Mouse (Mus musculus) intestine, postnatal 0 days (tissue): ENCODE results near the gene Usp21. TPM values are rescaled to one million over a fixed set of nuclear protein-coding genes. Genes with fewer than 3 reads are reported as not detected.
"Not testable (repeated sequence)": the region's sequence is repeated elsewhere in the genome, so short reads cannot be mapped to it uniquely, and the experiment has no call there.

Source experiments
- ATAC-seq: fragments of 200-750 bp; cut with Nextera tagmentation; 2 replicates; pipeline ENCODE4 v1.8.0; 2017; ENCODE audit warnings: mild to moderate bottlenecking, moderate TSS enrichment, moderate library complexity
- H3K27ac ChIP-seq: fragments of 300-500 bp; sonication (generic); 2 replicates; pipeline ENCODE4 v1.5.1; 2014; ENCODE audit warnings: mild to moderate bottlenecking, low read depth, low read length, moderate library complexity
- H3K27me3 ChIP-seq: fragments of 300-500 bp; sonication (generic); replicated peaks from 2 replicates; pipeline ENCODE4 v1.6.1; 2014; ENCODE audit warnings: low read length, mixed read lengths; ENCODE audit not compliant: control insufficient read depth, insufficient read depth
- H3K36me3 ChIP-seq: fragments of 300-500 bp; sonication (generic); 2 replicates; pipeline ENCODE4 v1.6.1; 2014; ENCODE audit warnings: mild to moderate bottlenecking, moderate library complexity; ENCODE audit not compliant: control insufficient read depth, insufficient read depth
- H3K4me1 ChIP-seq: fragments of 300-500 bp; sonication (generic); replicated peaks from 2 replicates; pipeline ENCODE4 v1.6.1; 2014; ENCODE audit warnings: antibody characterized with exemption, low read length, mixed read lengths; ENCODE audit not compliant: control insufficient read depth, insufficient read depth
- H3K4me2 ChIP-seq: fragments of 300-500 bp; sonication (generic); replicated peaks from 2 replicates; pipeline ENCODE4 v1.6.1; 2014; ENCODE audit warnings: low read depth, mild to moderate bottlenecking, moderate library complexity
- H3K4me3 ChIP-seq: fragments of 300-500 bp; sonication (generic); 2 replicates; pipeline ENCODE4 v1.5.1; 2014; ENCODE audit warnings: low read depth, low read length
- H3K9ac ChIP-seq: fragments of 300-500 bp; sonication (generic); 2 replicates; pipeline ENCODE4 v1.6.1; 2014; ENCODE audit warnings: mild to moderate bottlenecking, low read depth, low read length
- H3K9me3 ChIP-seq: fragments of 300-500 bp; sonication (generic); 2 replicates; pipeline ENCODE4 v1.6.1; 2016; ENCODE audit warnings: mixed run types; ENCODE audit not compliant: control insufficient read depth
- CTCF ChIP-seq: sonication (generic); IDR thresholded peaks from 2 replicates; pipeline ENCODE4 v1.5.1; 2016; ENCODE audit warnings: low read depth, mild to moderate bottlenecking, control low read depth, antibody characterized with exemption, moderate library complexity
- WGBS: fragments of 180-500 bp; shearing (Covaris S2); extraction: QIAGEN DNeasy Blood & Tissue Kit; methylation state at CpG from one replicate; pipeline ENCODE4 v1.1.7; 2014; 5-methylcytosine and 5-hydroxymethylcytosine counted together
- polyA plus RNA-seq: library from polyadenylated mRNA; unstranded; fragments of >200 nt; fragmentation: Nextera tagmentation; extraction: Ambion mirVana; gene quantifications from 2 replicates; pipeline ENCODE4 v1.2.1, GENCODE M21; 2015

Gene Usp21
- polyA plus RNA-seq, 1 experiment from 2014 or later, result 20.4 TPM

GRCm38 (mm10) chr1:171325571-171325970 is 37.8 kb upstream of the Usp21 start:
- WGBS, result 63% methylated on average over 2 of the region's 2 CpGs
- Histone ChIP-seq H3K4me2 (no peak overlapping the region), H3K4me3 (no peak overlapping the region), H3K27ac (no peak overlapping the region), H3K9me3 (no peaks in the 10 kb centered on the region), H3K9ac (no peak overlapping the region), H3K36me3 (no peaks in the 10 kb centered on the region), H3K4me1 (0 out of 2 replicates have a peak, but pooled peaks cover 5% of the 10 kb centered on the region), H3K27me3 (no peaks in the 10 kb centered on the region)
- no peak for ATAC-seq
- TF ChIP-seq CTCF, result no peak

DNA sequence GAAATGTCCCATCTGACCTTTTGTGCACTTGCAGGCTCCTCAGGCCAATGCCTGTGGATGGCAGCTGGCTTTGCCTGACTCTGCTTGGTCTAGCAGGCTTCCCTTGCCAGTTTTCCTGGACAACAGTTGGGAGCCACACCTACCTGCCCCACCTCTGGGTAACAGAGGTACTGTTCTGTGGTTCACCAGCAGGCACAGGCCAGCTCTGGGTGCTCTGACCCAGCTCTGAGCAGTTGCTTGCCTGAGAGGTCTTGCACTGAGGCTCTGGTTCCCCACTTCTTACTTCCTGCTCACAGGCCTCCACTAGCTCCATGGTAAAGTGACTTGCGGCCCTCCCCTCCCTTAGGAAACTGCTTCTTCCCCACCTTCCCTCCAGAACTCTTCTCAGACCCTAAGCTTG is 34.2 kb upstream of the Usp21 start:
- H3K27ac ChIP-seq, result no peak overlapping the region
- no peaks in the 10 kb centered on the region for H3K9me3 ChIP-seq
- no peaks in the 10 kb centered on the region for H3K36me3 ChIP-seq
- TF ChIP-seq CTCF, result no peak
- H3K4me1 ChIP-seq, result no peaks in the 10 kb centered on the region
- no peak overlapping the region for H3K4me3 ChIP-seq
- H3K4me2 ChIP-seq, result no peak overlapping the region
- no peak overlapping the region for H3K9ac ChIP-seq
- WGBS, result 75% methylated on average over 1 of the region's 1 CpGs
- no peaks in the 10 kb centered on the region for H3K27me3 ChIP-seq
- ATAC-seq, result peak; percentile 44

- no peaks in the 10 kb centered on the region for H3K9me3 ChIP-seq
- H3K4me1 ChIP-seq, result no peaks in the 10 kb centered on the region
- no peaks in the 10 kb centered on the region for H3K36me3 ChIP-seq
- no peaks in the 10 kb centered on the region for H3K27me3 ChIP-seq
- H3K4me2 ChIP-seq, result no peak overlapping the region
- peak; percentile 77 for TF ChIP-seq CTCF
- H3K9ac ChIP-seq, result no peak overlapping the region
- ATAC-seq, result no peak
- no peak overlapping the region for H3K4me3 ChIP-seq
- H3K27ac ChIP-seq, result no peak overlapping the region
Measured at GRCm38 (mm10) chr1:171321415-171321814, 33.6 kb upstream of the Usp21 start.

GRCm38 (mm10) chr1:171320151-171320550 is 32.4 kb upstream of the Usp21 start:
- no peak overlapping the region for H3K9ac ChIP-seq
- H3K4me3 ChIP-seq, result no peak overlapping the region
- H3K27ac ChIP-seq, result no peak overlapping the region
- H3K36me3 ChIP-seq, result no peaks in the 10 kb centered on the region
- no peaks in the 10 kb centered on the region for H3K4me1 ChIP-seq
- WGBS, result 24% methylated on average over 5 of the region's 5 CpGs
- H3K9me3 ChIP-seq, result no peaks in the 10 kb centered on the region
- peak overlapping the region; percentile 18 for H3K4me2 ChIP-seq
- no peak for TF ChIP-seq CTCF
- no peak for ATAC-seq
- H3K27me3 ChIP-seq, result no peaks in the 10 kb centered on the region

DNA sequence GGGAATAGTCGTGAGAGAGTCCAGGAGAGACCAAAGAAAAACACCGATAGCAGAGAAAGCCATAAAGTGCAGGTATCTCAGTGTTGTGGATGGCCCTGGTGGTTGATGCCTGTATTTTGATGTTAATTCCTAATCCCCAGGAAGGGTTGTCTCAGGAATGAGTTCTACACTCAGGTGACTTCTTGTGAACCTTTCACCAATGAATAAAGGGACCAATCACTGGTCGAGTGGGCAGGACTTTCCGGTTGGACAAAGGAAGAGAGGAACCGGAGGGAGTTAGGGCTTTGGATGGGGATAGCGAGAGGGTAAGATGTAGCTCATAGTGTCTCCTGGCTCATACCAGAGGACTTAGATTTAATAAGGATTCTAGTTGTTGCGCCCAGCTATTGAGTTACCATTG is 32.0 kb upstream of the Usp21 start:
- no peaks in the 10 kb centered on the region for H3K4me1 ChIP-seq
- H3K27ac ChIP-seq, result no peak overlapping the region
- no peaks in the 10 kb centered on the region for H3K27me3 ChIP-seq
- H3K9me3 ChIP-seq, result no peaks in the 10 kb centered on the region
- no peak overlapping the region for H3K4me3 ChIP-seq
- 24% methylated on average over 7 of the region's 7 CpGs for WGBS
- H3K4me2 ChIP-seq, result peak overlapping the region; percentile 18
- TF ChIP-seq CTCF, result 0 out of 2 replicates have a peak, but pooled peaks have one; percentile 13
- H3K36me3 ChIP-seq, result no peaks in the 10 kb centered on the region
- ATAC-seq, result 0 out of 2 replicates have a peak, but pooled peaks have one; percentile 16
- no peak overlapping the region for H3K9ac ChIP-seq

DNA sequence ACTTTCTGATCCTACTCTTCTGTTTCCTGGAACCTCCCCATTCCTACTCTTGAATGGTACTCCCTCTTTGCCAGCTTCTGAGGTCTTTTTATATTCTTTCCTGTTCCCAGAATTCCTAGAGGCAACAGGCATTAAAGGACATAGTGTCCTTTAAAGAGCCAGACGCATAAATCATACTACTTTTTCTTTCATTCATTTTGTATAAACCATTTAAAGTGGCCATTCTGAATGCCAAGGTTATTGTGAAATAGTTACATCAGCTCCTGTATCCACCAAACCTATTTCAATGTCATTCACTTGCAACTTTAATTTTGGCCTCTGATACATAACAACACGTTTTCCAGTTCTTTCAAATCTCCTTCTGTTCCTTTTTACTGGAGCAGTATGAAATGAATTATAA is 21.5 kb upstream of the Usp21 start:
- no peak overlapping the region for H3K4me2 ChIP-seq
- no peaks in the 10 kb centered on the region for H3K27me3 ChIP-seq
- TF ChIP-seq CTCF, result no peak
- no peaks in the 10 kb centered on the region for H3K4me1 ChIP-seq
- H3K27ac ChIP-seq, result no peak overlapping the region
- 71% methylated on average over 2 of the region's 2 CpGs for WGBS
- H3K9me3 ChIP-seq, result no peaks in the 10 kb centered on the region
- no peak overlapping the region for H3K4me3 ChIP-seq
- ATAC-seq, result no peak
- H3K9ac ChIP-seq, result no peak overlapping the region
- H3K36me3 ChIP-seq, result no peaks in the 10 kb centered on the region

GRCm38 (mm10) chr1:171306157-171306556 is 18.4 kb upstream of the Usp21 start:
- 64% methylated on average over 5 of the region's 5 CpGs for WGBS
- H3K9me3 ChIP-seq, H3K4me1 ChIP-seq, H3K36me3 ChIP-seq, H3K9ac ChIP-seq, H3K27me3 ChIP-seq, H3K4me2 ChIP-seq, ATAC-seq, H3K27ac ChIP-seq, H3K4me3 ChIP-seq: not testable (repeated sequence)
